ENCODE assay signal across 10 mouse cellular contexts in the genomic region with DNA sequence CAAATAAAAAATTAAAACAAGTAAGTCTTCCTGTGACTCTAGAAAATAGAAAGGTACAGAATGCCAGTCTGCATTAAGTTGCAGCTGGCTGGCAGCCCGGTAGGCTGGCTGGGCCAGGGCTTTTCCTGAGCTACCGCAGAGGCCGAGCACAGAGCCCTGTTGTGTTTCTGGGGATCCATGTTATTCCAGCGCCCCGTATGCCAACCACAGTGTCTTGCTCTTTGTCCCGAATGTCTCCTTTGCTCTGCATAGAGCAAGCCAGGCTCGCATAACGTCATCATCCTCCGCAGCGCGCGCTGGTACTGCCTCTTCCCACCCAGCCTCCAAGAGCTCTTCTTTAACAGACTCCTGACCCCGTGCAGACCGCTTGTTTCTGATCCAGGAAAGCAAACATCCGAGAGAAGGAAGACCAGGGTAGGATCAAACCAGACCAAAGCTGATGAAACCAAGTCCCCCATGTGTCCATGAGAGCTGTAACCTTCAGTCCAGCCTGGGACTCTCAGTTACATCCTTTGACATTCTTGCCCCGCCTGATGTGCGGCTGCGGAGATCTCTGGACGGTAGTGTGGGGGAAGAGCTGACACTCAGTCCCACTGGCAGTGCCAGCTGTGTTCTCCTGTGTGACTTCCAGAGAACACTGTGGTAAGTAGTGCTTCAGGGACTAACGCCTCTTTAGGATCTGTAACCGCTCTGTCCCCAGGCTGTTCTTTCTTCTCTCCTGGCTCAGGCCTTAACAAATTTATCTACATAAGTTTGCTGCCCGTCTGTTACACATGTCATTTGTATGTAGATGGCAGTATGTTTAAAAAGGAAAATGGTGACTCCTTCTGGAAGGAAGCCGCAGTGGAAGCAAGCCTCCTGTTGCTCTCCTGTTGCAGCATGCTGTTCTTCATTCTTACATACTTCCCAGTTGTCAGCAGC. TPM values are rescaled to one million over a fixed set of nuclear protein-coding genes. Genes with fewer than 3 reads are reported as not detected.
A peak's percentile ranks its signal among the peaks of the same experiment; 100 is the strongest.
DNase-seq lines count a peak whose midpoint lies in the region; TF ChIP-seq lines count a peak whose summit lies in the region.
"Had no signal": no experiment of that assay in that cellular context is flagged by ENCODE, and none has a peak within 500 bp of the region (broad histone marks: within the 10 kb centered on the region; RNA-seq: fewer than 3 reads in every experiment).

No protein-coding gene starts in this region.

- intact Hi-C loops in left cerebral cortex, postnatal 4 days (cut with DNase I) = no loop called here

- no peak overlapping the region for H3K4me3 ChIP-seq in cortical plate, adult 2 months (ENCODE audit: insufficient read depth, low read length)
- H3K4me3 ChIP-seq: intestine, embryonic 15.5 days had no signal

- peak; percentile 25 to 51 for DNase-seq in gastrocnemius, adult 8-10 months (ENCODE audit: low spot score in 2 of 2)
- no peak for DNase-seq in gastrocnemius, postnatal 4 days (ENCODE audit: low spot score in 2 of 2)
- DNase-seq in brain, adult 2 months (ENCODE audit: low read depth, low spot score) = peak; percentile 88
- DNase-seq in left cerebral cortex, postnatal 4 days = peak; percentile 55
- DNase-seq in kidney, postnatal 25 days = no peak
- DNase-seq in thymus, postnatal 25 days = no peak
- DNase-seq in thymus, postnatal 14 days = no peak

- peak overlapping the region; percentile 38; the same call in 1 of the 2 replicates for H3K27ac ChIP-seq in cortical plate, adult 2 months (ENCODE audit: insufficient read depth, low read length)
- H3K27ac ChIP-seq: intestine, embryonic 15.5 days; macrophage had no signal

- H3K4me1 ChIP-seq in cortical plate, adult 2 months (ENCODE audit: control insufficient read depth, insufficient read depth, low read length) = peaks cover 5% of the 10 kb centered on the region

- no peak for TF ChIP-seq POLR2A in cortical plate, adult 2 months (IDR thresholded peaks at IDR 0.05; ENCODE audit: extremely low read depth, insufficient read depth, low read length)

- no peak for TF ChIP-seq CTCF in cortical plate, adult 2 months (IDR thresholded peaks at IDR 0.05; ENCODE audit: extremely low read depth, insufficient read depth, low read length)

RNA-seq across cellular contexts. Expression of a gene that starts 18.4 kb away (rescaled TPM):
- 10 to 100 TPM; 39.7 to 52.0 (median 48.4) TPM for total RNA-seq in gastrocnemius, adult 8-10 months (2022)
- total RNA-seq in gastrocnemius, postnatal 4 days (2021) = 10 to 100 TPM; 32.0 to 35.0 TPM
- polyA plus RNA-seq in cortical plate, adult 2 months (2012; rRNA removed) = 89.3 and 92.9 TPM in 2 replicates
- total RNA-seq in left cerebral cortex, postnatal 4 days (2021) = 10 to 100 TPM; 94.6 to 97.1 TPM

RNA-seq across cellular contexts. Expression of a gene that starts 47.0 kb away (rescaled TPM):
- 1 to 10 TPM in 3 of 4 experiments, under 1 TPM in 1; 0.89 to 1.6 (median 1.4) TPM for total RNA-seq in gastrocnemius, adult 8-10 months (2022)
- 1 to 10 TPM; 6.8 to 7.9 TPM for total RNA-seq in gastrocnemius, postnatal 4 days (2021)
- polyA plus RNA-seq in cortical plate, adult 2 months (2012; rRNA removed) = 18.5 and 22.1 TPM in 2 replicates
- 1 to 10 TPM; 7.3 to 8.1 TPM for total RNA-seq in left cerebral cortex, postnatal 4 days (2021)

Comparison
In these comparisons a context has a peak if more than half of its experiments do, and no peak if none do; other contexts are left out.
1. DNase-seq: peak in gastrocnemius, adult 8-10 months (2 of 2), brain, adult 2 months (single experiment) and left cerebral cortex, postnatal 4 days (single experiment); none in gastrocnemius, postnatal 4 days (0 of 2), kidney, postnatal 25 days (0 of 2), thymus, postnatal 25 days (single experiment) and thymus, postnatal 14 days (single experiment).